Mouse (Mus musculus): ENCODE data around the gene Olfr656. TPM values are rescaled to one million over a fixed set of nuclear protein-coding genes. Genes with fewer than 3 reads are reported as not detected.

Olfr656 gene
- not detected in 2 replicates for polyA plus RNA-seq (2021; fragmentation: Nextera tagmentation)
- long read RNA-seq, experiment 1, result 0 reads
- long read RNA-seq, experiment 2, result 0 reads

DNA sequence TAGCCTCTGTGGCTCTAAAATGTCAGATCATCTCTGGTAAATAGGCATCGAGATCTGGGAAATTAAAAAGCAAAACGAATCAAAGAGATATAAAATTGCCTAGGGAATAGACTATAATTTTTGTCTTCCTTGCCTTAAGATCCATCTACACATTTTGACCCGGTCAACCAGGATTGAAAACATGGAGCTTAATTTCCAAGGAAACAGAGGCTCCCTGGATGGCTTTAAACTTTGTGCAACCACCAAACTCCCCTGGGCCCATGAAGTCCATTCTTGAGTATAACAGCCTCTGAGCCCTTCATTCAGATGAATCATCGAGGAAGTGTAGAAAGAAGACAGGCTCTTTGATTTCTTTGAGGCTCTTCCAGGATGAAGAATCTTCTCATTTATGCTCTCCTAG, at the start of gene Olfr656:
Gene Olfr656, plus strand, starts transcription at position 301 of the 400 bp plus-strand sequence.

DNA sequence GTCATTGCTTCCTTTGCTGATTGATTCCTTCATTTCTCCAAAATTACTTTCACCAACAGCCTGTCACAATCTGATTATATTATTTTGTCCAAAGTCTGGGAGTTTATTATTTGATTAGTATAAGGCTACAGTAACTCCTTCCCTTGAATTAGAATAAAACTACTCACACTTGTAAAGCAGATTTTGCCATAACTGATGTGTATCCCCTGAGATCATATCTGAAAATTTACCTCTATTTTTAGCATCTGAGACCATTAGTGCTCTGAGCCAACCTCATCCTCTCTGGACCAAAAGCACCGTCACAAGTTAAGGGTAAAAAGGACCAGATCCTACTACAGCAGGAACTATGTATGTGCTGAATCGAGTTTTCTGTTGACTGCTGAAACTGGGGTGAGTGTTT, 36.7 kb upstream of the Olfr656 start, which contains the start of gene Olfr653:
Gene Olfr653, plus strand, starts transcription at position 301 of the 400 bp plus-strand sequence.

DNA sequence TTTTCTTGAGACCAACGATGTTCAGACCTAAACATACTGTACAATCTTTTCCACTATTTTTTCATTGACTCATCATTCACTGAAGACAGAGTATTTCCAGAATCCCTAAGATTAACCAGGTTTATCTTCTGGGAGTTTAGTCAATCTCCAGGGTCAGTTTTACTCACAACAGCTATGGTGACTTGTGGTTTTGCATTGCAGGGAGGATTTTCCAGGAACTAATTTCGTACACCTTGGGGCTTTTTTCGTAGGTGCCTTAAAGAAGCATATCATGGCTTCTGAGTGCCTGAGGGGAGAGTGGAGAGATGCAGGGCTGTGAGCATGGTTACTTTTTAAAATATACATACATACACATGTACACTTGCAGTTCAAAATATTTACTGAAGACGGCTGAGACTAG, 27.0 kb upstream of the Olfr656 start, which contains the start of gene Olfr654:
Gene Olfr654, plus strand, starts transcription at position 301 of the 400 bp plus-strand sequence.

DNA sequence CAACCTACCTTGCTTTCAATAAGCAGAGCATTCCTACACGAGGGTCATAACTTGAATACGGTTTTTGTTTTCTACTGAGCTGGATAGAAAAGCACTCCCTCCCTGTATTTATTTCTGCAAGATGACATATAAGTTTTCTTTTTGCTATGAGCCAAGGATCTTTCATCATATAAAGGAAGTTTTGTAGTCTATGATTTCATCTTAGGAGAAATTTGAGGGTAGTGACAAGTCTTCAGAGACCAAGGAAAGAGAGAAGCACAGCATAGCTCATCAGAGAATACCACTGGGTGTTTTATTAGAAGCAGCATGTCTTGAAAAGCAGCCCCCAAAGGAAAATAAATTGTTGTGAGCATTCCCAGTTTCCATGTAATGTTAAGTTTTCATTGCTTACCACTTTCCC, 12.1 kb upstream of the Olfr656 start, which contains the start of gene Olfr655:
Gene Olfr655, minus strand, starts transcription at position 101 of the 400 bp plus-strand sequence.

DNA sequence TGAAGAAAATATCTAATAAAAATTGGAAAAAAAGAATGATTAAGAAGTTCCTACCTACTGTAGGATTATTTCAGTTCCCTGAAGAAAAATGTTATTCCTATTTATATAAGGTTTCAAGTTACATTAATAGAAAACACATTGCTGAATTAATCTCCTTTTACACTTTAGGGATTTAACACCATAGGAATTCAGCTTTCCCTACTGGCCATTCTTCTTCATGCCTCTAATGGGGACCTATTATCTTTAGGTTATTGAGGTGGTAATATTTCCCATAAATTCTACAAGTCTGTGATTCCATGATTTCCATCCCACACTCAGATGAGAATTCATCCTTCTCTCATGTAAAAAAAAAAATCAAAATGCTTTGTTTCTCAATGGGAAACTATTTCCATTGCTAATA, 10.7 kb downstream of the Olfr656 start, which contains the start of gene Olfr657:
Gene Olfr657, plus strand, starts transcription at position 301 of the 400 bp plus-strand sequence.

DNA sequence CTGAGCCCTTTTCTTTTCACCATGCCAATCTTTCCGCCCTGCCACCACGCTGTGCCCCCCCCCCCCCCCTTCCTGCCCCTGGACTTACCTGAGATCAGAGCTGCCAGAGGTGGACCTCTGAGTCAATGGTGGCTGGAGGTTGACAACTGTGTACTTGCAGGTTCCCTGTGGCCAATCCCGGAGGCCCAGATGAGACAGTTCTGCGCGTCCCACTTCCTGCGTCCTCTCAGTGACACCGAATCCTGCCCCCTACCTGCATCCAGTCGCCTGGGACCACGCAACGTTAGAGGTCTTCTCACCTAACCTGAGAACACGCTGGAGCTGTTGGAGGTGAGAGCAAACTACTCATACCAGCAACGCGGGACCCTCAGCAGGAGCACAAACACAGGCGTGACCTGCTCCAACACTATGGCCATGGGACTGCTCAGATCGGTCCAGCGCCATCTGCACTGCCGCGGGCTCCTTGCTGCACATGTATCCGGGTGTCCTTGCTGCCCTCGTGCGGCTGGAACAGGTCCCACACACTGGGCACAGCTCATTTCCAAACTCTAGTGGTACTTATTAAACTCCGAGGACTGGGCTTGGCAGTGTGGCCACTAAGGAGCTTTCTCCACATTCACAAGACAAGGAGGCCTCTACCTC, 33.2 kb downstream of the Olfr656 start, which contains the start of gene Olfr658:
Gene Olfr658, minus strand, starts transcription at position 465 of the 642 bp plus-strand sequence.

DNA sequence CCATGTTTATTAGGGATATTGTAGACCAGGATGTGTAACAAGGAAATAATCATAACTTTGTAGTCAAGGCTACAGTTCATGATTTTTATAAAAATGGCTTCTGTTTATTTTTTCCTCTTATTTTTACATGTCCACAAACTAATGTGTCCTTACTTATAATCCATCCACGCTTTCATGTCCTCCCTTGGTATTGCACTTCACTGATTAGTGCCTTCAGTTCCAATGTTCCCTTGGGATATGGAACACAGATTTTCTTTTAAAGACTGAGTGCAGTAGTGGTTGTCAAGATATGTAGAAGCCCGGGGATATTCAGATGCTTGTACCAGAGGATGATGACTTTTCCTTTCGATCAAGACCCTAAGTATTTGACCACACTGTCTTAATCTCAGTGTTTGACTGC, 52.7 kb downstream of the Olfr656 start, which contains the start of gene Olfr659:
Gene Olfr659, plus strand, starts transcription at position 301 of the 400 bp plus-strand sequence.

Other genes starting within 250 kb of the Olfr656 start
- 0.05 TPM in 1 of 2 replicates, not detected in the other for gene Trim30b, start 244.1 kb upstream of the Olfr656 start, polyA plus RNA-seq (2021; fragmentation: Nextera tagmentation)
- gene Trim30c, start 213.1 kb upstream of the Olfr656 start, polyA plus RNA-seq (2021; fragmentation: Nextera tagmentation), result not detected in 2 replicates
- gene Trim30a, start 148.8 kb upstream of the Olfr656 start, polyA plus RNA-seq (2021; fragmentation: Nextera tagmentation), result 0.59 and 0.65 TPM in 2 replicates
- 0.40 and 0.46 TPM in 2 replicates for gene Trim30d, start 106.1 kb upstream of the Olfr656 start, polyA plus RNA-seq (2021; fragmentation: Nextera tagmentation)
- not detected in 2 replicates for gene Olfr651, start 63.8 kb upstream of the Olfr656 start, polyA plus RNA-seq (2021; fragmentation: Nextera tagmentation)
- gene Olfr652, start 53.1 kb upstream of the Olfr656 start, polyA plus RNA-seq (2021; fragmentation: Nextera tagmentation), result 0.04 TPM in 1 of 2 replicates, not detected in the other
- not detected in 2 replicates for gene Olfr653, start 36.6 kb upstream of the Olfr656 start, polyA plus RNA-seq (2021; fragmentation: Nextera tagmentation)
- gene Olfr654, start 26.9 kb upstream of the Olfr656 start, polyA plus RNA-seq (2021; fragmentation: Nextera tagmentation), result not detected in 2 replicates
- not detected in 2 replicates for gene Olfr655, start 12.2 kb upstream of the Olfr656 start, polyA plus RNA-seq (2021; fragmentation: Nextera tagmentation)
- not detected in 2 replicates for gene Olfr657, start 10.8 kb downstream of the Olfr656 start, polyA plus RNA-seq (2021; fragmentation: Nextera tagmentation)
- 0.09 and 0.13 TPM in 2 replicates for gene Olfr658, start 33.4 kb downstream of the Olfr656 start, polyA plus RNA-seq (2021; fragmentation: Nextera tagmentation)
- gene Olfr659, start 52.8 kb downstream of the Olfr656 start, polyA plus RNA-seq (2021; fragmentation: Nextera tagmentation), result not detected in 2 replicates
- not detected in 2 replicates for gene Olfr661, start 72.5 kb downstream of the Olfr656 start, polyA plus RNA-seq (2021; fragmentation: Nextera tagmentation)
- gene Usp17le, start 163.5 kb downstream of the Olfr656 start, polyA plus RNA-seq (2021; fragmentation: Nextera tagmentation), result not detected in 2 replicates
- not detected in 2 replicates for gene Usp17lb, start 228.6 kb downstream of the Olfr656 start, polyA plus RNA-seq (2021; fragmentation: Nextera tagmentation)
- not detected in 2 replicates for gene Usp17la, start 243.1 kb downstream of the Olfr656 start, polyA plus RNA-seq (2021; fragmentation: Nextera tagmentation)